Mouse (Mus musculus): ENCODE measurements around the gene Slc2a3. TPM values are rescaled to one million over a fixed set of nuclear protein-coding genes. Genes with fewer than 3 reads are reported as not detected.
"Not testable (repeated sequence)": the region's sequence is repeated elsewhere in the genome, so short reads cannot be mapped to it uniquely, and the experiment has no call there.

Slc2a3 gene
- polyA plus RNA-seq, 1 experiment from 2014 or later = 13.0 TPM

DNA sequence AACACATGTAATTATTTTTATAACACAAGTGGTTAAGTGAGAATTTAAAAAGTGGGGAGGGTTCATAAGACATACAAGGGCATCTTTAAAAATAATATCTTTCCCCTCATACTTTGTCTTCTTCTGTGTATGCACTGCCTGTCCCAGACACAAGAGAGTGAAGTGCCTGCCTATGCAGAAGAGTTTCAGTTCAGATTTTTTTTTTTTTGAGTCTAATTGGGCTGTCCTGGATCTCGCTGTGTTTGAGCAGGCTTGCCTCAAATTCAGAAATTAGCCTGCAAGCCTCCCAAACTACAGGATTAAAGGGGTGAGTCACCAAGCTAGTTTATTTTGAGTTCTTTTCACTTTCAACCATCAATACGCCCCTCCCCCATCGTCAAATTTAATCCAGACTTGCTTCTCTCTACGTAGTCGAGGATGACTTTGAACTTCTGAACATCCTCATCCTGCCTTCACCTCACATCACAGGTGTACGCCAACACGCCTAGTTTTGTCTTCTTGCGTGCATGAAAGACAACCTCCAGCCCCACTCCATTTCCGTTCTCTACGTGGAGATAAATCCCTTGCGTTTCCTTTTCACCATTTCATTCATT is 8.7 kb upstream of the Slc2a3 start:
- DNase-seq (ENCODE audit: low spot score) = peak; percentile 87

DNA sequence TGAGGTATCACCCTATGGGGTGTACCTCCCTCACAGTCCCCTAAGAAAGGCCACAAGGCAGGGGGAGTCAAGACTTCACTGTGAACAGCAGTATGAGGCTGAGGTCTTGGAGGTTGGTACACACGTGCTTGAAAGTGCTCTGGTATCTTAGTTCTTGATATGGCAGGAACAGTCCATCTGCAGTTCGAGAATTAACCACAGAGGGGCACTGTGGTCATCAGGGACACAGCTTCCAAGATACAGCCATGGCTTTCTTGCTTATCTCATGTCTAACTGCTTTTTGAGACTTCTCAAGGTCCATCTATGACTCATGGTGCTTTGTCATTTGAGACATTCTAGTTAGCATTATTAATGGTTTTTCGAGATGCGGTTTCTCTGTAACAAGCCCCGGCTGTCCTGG is 3.0 kb upstream of the Slc2a3 start:
- DNase-seq (ENCODE audit: low spot score) = peak; percentile 79

DNA sequence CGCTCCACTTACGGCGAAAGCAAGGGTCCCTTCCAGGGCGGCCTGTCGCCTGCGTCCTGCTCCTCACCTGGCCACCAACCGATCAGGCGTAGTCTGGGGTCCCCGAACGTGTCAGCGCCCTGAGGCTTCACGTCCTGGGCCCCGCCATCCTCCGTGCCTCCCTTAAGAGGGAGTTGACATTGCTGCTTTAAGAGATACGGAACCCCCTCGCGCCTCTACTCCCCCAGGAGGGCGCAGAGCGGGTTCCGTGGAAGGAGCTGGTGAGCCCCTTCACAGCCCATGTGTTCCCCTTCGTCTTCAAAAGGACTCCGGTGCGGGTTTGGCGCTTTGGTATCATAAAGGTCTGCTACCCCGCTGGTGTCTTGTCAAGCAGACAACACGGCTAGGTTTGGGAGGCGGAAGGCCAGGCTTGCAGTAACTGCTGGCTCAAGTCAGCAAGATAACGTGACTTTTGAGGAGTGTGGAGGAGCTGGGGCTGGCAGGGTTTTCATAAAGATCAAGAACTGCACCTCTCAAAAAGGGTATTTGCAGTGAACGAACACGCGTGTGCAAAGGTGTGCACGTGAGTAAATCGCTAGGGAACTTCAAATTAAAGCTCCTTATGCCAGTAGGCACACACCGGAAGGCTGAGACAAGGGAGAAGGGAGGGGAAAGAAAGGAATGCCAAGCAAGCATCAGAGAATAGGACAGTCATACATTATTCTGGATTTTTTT is 518 bp upstream of the Slc2a3 start:
- peak; percentile 79 for DNase-seq (ENCODE audit: low spot score)

DNA sequence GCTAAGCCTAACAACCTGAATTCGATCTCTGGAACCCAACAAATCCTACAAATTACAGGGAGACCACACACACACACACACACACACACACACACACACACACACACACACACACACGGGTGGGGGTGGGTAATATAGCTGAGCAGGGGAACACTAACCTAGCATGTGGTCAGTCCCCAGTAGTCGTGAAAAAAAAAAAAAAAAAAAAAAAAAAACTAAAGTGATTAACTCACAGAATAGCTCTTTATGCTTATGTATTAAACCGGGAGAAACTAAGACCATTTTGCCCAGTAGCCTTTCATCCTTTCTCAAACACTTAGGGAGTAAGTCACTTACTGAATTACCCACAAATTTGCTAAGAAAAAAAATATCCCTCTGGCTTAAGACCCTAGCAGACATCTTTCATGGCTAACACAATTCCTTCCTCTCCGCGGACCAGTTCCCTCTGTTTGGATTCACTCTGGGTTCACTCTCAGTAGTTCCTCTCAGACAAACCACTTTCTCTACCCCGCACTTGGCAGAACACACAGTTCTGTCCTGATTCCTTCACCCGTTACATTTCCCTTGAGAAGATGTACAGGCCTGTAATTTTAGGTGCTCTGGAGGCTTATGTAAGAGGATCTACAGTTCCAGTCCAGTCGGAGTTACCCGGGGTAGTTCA is 670 bp downstream of the Slc2a3 start:
- peak; percentile 37 for DNase-seq (ENCODE audit: low spot score)

DNA sequence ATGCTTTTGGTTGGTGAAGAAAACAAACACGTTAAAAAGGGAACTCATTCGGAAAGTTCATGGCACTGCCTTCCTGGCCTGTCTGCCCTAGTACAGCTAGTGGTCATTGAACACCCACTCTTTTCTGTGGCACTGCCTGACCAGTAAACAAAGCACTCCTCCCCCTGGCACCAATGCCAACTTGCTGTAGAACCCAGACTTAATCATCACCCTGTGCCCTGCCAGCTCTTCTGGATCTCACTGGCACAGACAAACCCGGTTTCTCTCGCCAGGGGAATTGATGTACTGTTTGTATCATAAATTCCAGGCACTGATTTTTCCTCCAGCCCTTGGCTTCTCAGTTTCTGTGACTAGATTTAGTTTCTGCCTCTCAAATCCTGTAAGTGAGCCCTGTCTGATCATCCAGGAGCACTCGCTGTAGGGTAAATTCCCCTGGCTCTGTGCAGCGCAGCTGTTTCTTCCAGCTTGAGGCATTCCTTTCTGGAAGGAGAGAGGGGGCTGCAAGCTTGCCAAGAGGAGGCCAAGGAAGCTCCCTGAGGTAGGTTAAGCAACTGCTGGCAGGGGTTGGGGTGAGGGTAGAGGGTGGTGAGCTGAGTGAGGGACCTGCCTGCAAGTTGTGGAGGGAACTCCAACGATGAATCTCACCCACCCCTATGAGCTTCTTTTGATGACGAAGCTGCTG is 6.0 kb downstream of the Slc2a3 start:
- no peak for DNase-seq (ENCODE audit: low spot score)

DNA sequence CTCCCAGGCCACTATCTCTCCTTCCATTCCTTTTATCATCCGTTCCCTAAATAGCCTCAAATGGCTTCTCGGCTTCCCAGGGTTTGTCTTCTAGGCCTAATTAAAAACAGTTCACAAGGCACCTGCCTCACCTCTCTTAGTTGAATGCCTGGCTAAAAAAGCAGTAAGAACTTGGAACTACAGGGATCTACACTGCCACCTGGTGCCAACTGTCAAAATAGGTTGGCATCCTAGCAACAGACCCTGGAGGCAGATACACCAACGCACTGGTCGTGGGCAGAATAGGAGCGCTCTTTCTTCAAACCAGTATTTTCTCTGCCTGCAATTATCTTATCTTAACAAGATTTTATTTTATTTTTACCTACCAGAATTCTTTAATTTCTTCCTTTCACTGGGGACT is 15.2 kb downstream of the Slc2a3 start:
- DNase-seq (ENCODE audit: low spot score) = peak; percentile 71

DNA sequence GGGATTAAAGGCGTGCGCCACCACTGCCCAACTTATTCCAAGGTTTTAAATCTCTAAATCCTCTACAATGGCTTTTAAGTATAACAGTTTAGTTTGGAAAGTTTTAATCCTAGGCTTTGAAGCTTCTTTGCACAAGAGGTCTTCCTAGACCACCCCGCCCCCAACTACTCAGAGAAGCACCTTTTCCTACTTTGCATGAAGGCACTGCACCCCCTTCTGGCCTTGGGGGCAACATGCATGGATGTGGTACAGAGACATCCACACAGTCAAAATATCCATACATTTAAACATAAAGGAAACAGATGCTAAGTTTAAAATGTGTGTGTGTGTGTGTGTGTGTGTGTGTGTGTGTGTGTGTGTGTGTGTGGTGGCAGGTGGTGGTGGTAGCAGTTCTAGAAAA is 16.6 kb downstream of the Slc2a3 start:
- peak; percentile 43 for DNase-seq (ENCODE audit: low spot score)

DNA sequence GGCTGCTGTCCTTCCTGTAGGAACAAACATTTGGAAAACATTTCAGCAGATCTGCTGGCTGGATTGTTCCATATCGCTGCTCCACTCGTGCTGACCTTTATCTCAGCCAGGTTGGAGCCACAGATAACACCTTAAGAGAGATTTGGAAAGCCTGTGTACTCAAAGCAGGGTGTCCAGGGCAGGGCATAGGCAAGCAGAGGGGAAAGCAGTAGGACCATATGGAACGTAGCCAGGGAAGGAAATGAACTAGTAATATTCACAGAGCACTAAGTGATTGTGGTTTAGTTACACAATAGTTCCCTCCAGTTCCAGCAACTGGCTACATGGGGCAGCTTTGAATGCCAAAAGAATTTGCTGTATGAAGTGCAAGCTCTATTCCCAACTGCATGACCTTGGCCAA is 19.3 kb downstream of the Slc2a3 start:
- no peak for DNase-seq (ENCODE audit: low spot score)

DNA sequence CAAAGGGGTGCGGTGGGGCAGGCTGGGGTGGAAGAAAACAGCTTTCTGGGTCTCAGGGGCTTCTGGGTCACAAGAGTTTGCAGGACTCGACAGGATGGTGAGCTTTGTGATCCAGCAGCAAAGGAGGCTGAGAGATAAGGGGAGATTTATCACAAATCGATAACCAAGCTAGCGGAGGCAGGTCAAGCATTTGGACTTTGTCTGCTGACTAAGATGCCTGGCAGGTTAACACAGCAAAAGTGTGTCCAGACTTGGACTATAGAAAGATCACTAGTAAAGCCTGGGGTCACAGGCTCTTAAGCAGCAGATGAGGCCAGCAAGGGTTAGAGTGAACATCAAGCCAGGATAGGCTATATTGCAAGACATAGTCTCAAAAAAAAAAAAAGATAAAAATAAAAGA is 20.3 kb downstream of the Slc2a3 start:
- DNase-seq (ENCODE audit: low spot score) = no peak

DNA sequence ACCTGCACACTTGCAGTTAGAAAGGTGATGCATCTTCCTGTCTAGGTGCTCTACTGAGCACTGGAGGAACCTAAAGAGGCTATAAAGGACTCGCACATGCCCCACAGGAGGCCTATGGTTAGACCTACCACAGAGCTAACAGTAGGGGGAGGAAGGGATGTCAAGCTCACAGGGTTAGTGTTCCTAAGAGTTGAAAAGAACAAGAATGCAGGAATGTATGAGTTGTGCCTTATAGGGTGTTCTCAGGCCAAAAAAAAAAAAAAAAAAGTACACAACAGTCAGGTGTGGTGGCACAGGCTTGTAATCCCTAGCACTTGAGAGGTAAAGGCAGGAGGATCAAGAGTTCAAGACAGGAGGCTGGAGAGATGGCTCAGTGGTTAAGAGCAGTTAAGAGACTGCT is 21.5 kb downstream of the Slc2a3 start:
- no peak for DNase-seq (ENCODE audit: low spot score)

DNA sequence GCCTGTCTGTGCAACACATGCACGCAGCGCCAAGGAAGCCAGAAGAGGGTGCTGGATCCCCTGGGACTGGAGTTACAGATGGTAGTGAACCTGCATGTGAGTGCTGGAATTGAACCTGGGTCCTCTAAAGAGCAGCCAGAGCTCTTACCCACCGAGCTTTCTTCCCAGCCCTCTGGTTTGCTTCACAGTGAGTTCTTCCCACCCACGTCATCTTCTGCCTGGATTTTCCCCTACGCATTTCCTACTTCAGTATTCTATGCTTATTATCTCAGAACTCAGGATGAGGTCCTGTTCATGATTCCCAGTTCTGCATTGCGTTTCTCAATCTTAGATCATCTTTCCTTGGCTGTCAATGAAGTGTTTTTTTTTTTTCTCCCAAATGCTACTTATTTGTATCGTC is 25.4 kb downstream of the Slc2a3 start:
- no peak for DNase-seq (ENCODE audit: low spot score)

DNA sequence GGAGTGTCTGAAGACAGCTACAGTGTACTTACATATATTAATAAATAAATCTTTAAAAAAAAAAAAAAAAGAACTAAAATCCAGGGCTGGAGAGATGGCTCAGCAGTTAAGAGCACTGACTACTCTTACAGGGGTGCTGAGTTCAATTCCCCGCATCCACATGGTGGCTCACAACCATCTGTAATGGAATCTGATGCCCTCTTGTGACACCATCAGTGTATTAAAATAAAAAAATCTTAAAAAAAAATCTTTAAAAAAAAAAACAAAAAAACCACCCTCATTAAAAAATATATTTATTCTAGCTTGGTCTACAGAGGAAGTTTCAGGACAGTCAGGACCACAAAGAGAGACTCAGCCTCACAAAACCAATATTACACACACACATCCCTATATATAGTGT is 27.1 kb downstream of the Slc2a3 start:
- DNase-seq (ENCODE audit: low spot score) = no peak

DNA sequence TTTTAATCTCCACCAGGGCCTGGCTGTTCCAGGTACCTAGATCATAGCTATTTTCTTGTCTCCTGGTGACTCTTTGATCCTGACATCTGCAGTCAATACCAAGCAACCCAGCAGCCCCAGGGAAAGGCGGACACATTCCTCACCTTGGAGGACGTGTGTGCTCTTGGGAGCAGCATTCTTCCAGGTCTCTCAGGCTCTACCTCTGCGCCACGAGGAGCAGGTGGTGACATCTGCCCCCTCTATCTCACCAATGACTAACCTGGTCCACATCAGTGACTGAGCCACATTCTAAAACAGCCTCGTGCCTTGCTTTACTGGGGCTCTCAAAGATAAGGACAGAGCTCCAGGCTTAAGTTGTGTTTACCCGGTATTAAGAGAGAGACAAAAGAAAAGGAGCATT is 28.7 kb downstream of the Slc2a3 start:
- DNase-seq (ENCODE audit: low spot score) = no peak

DNA sequence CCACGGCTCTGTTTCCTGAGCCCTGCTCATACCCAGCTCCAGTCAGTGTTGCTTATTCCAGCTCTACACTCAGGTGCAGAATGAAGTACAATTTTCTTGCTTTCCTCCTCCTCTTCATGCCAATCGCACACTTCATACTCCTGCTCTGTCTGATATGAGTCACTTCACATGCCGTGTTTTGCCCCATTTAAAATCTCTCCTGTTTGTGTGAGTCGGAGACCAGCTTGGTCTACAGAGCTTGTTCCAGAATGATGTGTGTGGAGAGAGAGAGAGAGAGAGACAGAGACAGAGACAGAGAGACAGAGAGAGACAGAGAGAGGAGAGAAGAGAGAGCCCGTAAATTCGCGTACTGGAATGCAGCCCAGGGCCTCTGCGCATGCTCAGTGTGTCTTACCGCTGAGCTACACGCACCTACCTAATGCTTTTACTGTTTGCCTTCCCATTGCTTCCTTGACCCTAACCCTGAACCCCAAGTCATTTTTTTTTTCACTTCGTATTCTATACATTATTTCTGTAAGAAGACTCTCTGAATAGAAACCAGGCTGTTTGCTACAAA is 30.6 kb downstream of the Slc2a3 start:
- DNase-seq (ENCODE audit: low spot score) = no peak

DNA sequence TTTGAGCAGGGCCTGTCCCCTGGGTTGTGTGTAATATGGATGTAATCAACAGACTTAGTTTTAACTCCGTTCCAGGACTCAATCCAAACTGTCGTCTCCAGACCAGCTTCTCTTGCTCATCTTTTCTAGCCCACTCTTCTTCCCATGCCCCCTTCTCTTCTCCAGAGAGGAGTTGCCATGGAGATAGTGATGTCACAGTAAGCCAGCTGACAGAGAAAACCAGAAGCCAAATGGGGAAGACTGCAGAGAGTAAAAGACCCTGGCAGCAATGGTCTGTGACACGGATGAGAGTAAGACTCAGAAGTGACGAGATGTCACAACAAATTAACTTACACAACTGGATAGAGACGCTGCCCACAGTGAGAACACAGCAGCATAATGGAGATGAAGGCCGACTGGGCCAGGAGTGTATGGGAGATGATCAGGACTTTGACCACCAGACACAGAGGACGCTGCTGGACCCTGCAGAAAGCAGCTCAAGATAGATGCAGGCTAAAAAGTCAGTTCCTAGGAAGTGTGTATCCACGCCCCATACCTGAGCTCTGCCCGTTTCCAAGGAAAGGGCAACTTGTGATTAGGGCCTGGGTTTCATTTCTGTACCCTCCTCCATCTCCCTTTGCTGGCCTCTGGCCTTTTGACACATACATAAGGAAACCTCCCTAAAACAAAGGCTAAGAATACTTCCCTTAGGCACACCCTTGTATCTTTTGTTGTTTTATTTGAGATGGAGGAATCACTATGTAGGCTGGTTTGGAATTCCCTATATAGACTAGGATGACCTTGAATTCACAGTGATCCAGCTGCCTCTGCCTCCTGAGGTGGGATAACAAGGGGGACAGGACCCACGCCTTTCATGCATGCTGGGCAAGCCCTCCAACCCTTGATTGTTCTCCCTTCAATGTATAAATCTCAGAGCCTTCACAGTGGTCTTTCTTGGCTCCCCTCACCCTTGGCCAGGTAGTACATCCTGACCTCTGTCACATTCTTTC is 31.4 kb downstream of the Slc2a3 start:
- no peak for DNase-seq (ENCODE audit: low spot score)

DNA sequence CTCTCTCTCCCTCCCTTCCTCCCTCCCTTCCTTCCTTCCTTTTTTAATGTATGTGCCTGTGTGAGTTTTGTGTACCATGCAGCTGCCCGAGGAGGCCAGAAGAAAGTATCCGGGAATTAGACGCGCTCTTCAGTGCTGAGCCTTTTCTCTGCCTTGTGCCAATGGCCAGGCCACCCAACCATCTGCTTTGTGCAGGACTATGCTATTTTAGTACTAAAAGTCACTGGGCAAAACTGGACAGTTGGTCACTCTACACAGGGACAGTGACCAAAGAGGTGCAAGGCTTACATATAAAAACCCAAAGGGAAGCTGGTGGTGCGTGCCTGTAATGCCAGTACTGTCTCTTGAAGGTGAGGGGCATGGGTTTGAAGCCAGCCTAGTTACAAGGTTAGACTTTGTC is 33.2 kb downstream of the Slc2a3 start:
- no peak for DNase-seq (ENCODE audit: low spot score)

DNA sequence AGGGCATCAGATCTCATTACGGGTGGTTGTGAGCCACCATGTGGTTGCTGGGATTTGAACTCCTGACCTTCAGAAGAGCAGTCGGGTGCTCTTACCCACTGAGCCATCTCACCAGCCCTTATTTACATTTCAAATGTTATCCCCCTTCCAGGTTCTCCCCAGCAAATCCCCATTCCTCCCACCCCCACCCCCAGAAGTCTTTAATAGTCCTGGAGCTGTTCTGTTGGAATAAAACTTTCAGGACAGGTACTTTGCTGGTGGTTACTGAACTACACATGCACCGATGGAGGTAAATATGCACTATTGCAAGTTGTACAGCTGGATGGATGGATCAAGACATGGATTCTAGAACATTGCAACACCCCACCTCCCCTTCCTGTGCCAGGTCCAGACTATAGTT is 34.4 kb downstream of the Slc2a3 start:
- not testable (repeated sequence) for DNase-seq (ENCODE audit: low spot score)

DNA sequence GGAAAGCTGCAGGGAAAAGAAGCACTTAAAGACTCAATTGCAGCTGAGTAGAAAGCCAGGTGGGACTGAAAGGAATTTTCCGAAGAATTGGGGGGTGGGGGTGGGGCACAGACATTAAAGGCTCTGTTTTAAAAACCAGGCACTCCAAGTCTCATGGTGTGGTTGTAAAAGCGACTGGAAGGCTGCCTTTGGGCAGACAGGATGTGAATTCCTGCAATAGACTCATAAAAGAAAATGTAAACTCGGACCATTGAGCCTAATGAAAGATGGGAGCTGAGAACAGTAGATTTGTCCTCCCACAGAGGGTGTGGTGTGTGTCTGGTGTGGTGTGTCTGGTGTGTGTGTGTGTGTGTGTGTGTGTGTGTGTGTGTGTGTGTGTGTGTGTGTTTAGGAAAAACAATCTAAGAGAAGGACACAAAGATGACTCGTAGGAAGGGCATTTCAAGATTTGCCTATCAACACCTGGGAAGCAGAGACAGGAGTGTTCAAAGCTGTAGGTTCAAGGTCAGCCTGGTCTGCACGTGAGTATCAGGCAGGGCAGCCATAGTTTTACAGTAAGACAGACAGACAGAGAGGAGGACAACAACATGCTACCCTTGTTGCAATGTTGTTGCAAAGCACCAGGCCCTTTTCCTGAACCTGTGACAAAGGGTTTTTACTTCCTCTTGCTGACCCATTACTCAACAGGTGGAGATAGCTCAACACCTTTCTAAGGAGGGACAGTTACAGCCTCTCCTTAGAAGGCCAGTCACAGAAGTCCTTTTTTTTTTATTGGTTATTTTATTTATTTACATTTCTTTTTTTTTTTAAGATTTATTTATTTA is 35.1 kb downstream of the Slc2a3 start:
- no peak for DNase-seq (ENCODE audit: low spot score)

DNA sequence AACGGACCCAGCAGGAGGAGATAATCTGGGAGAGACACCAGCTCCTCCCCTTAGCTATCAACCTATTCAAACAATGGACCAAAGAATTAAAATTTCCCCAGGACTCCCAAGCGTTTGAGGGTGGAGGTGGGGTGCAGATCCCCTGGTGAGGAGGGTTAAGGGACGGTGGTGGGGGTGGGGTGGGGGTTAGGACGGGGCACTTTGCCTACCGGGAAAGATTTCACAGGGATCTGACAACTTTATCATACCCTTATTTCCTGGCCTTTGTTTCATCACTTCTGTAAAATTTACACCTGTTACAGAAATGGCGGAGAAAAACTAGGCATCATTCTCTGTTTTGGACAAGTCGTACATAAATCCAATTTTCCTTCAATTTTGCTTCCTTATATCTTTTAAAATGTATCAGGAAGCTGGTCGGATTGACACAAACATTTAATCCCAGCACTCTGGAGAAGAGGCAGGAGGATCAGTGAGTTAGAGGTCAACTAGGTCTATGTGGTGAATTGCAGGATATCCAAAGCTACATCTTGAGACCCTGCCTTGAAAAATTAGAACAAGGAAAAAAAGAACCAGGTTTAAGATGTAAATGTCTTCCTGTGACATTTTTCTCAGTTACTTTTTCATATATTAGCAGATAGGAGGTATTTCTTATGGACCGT is 36.0 kb downstream of the Slc2a3 start:
- DNase-seq (ENCODE audit: low spot score) = no peak
